Mouse (Mus musculus): ENCODE measurements around the gene Gm6803. TPM values are rescaled to one million over a fixed set of nuclear protein-coding genes. Genes with fewer than 3 reads are reported as not detected.
"Not testable (repeated sequence)": the region's sequence is repeated elsewhere in the genome, so short reads cannot be mapped to it uniquely, and the experiment has no call there.

The Gm6803 gene
- polyA plus RNA-seq (2016; fragmentation: Nextera tagmentation; extraction: Ambion mirVana), result not detected in 2 replicates

GRCm38 (mm10) chr12:88018671-88019070 is at the start of gene Gm6803:
Gene Gm6803 (minus strand): TSS chr12:88018771.
- not testable (repeated sequence) for H3K27me3 ChIP-seq; H3K4me2 ChIP-seq (replicated peaks); ATAC-seq (ENCODE audit: low FRiP score, low read depth); H3K4me3 ChIP-seq; H3K4me1 ChIP-seq; H3K9me3 ChIP-seq; H3K27ac ChIP-seq (replicated peaks); H3K9ac ChIP-seq (replicated peaks); H3K36me3 ChIP-seq
- 86% methylated on average over 2 of the region's 2 CpGs for WGBS

GRCm38 (mm10) chr12:88045226-88045625 is 26.7 kb upstream of the Gm6803 start:
- WGBS, result 35% methylated on average over 1 of the region's 1 CpGs
- not testable (repeated sequence) for H3K36me3 ChIP-seq; H3K9ac ChIP-seq (replicated peaks); H3K4me1 ChIP-seq; H3K4me2 ChIP-seq (replicated peaks); H3K9me3 ChIP-seq; ATAC-seq (ENCODE audit: low FRiP score, low read depth); H3K27me3 ChIP-seq; H3K4me3 ChIP-seq; H3K27ac ChIP-seq (replicated peaks)

GRCm38 (mm10) chr12:88039703-88040102 is 21.1 kb upstream of the Gm6803 start:
- not testable (repeated sequence) for H3K4me2 ChIP-seq (replicated peaks); H3K27ac ChIP-seq (replicated peaks); H3K4me3 ChIP-seq; ATAC-seq (ENCODE audit: low FRiP score, low read depth); H3K36me3 ChIP-seq; H3K4me1 ChIP-seq; H3K27me3 ChIP-seq; H3K9ac ChIP-seq (replicated peaks); H3K9me3 ChIP-seq
- WGBS, result 90% methylated on average over 1 of the region's 1 CpGs

- ATAC-seq (ENCODE audit: low FRiP score, low read depth); H3K4me3 ChIP-seq; H3K4me1 ChIP-seq; H3K27ac ChIP-seq (replicated peaks); H3K36me3 ChIP-seq; H3K4me2 ChIP-seq (replicated peaks); H3K9ac ChIP-seq (replicated peaks); H3K27me3 ChIP-seq: not testable (repeated sequence)
- H3K9me3 ChIP-seq, result peaks cover 12% of the 10 kb centered on the region; the same call in 1 of the 2 replicates
Measured at GRCm38 (mm10) chr12:88039062-88039461, 20.5 kb upstream of the Gm6803 start.

GRCm38 (mm10) chr12:88032250-88032649 is 13.7 kb upstream of the Gm6803 start:
- ATAC-seq (ENCODE audit: low FRiP score, low read depth); H3K9ac ChIP-seq (replicated peaks); H3K27ac ChIP-seq (replicated peaks); H3K4me1 ChIP-seq; H3K4me3 ChIP-seq; H3K4me2 ChIP-seq (replicated peaks); H3K36me3 ChIP-seq; H3K27me3 ChIP-seq: not testable (repeated sequence)
- 92% methylated on average over 5 of the region's 5 CpGs for WGBS
- H3K9me3 ChIP-seq, result peaks cover 18% of the 10 kb centered on the region; the same call in 1 of the 2 replicates

- H3K4me2 ChIP-seq (replicated peaks); H3K36me3 ChIP-seq; ATAC-seq (ENCODE audit: low FRiP score, low read depth); H3K4me3 ChIP-seq; H3K9me3 ChIP-seq; H3K27me3 ChIP-seq; H3K4me1 ChIP-seq; H3K27ac ChIP-seq (replicated peaks); H3K9ac ChIP-seq (replicated peaks): not testable (repeated sequence)
- 88% methylated on average over 1 of the region's 1 CpGs for WGBS
Measured at GRCm38 (mm10) chr12:88026704-88027103, 8.1 kb upstream of the Gm6803 start, which contains the start of gene Gm2056. Gene Gm2056 (plus strand): TSS chr12:88027004.

- WGBS, result 80% methylated on average over 1 of the region's 1 CpGs
Measured at GRCm38 (mm10) chr12:88011548-88011947, 7.0 kb downstream of the Gm6803 start, which contains the start of gene Gm2075. Gene Gm2075 (plus strand): TSS chr12:88011848.

GRCm38 (mm10) chr12:88004118-88004517 is 14.5 kb downstream of the Gm6803 start:
- not testable (repeated sequence) for ATAC-seq (ENCODE audit: low FRiP score, low read depth); H3K27ac ChIP-seq (replicated peaks); H3K4me3 ChIP-seq; H3K9me3 ChIP-seq; H3K27me3 ChIP-seq; H3K9ac ChIP-seq (replicated peaks); H3K4me2 ChIP-seq (replicated peaks); H3K36me3 ChIP-seq; H3K4me1 ChIP-seq
- WGBS, result 86% methylated on average over 3 of the region's 3 CpGs

More at GRCm38 (mm10) chr12:88011548-88011947, 7.0 kb downstream of the Gm6803 start, which contains the start of gene Gm2075:
- not testable (repeated sequence) for H3K4me3 ChIP-seq; ATAC-seq (ENCODE audit: low FRiP score, low read depth); H3K27ac ChIP-seq (replicated peaks); H3K36me3 ChIP-seq; H3K27me3 ChIP-seq; H3K9me3 ChIP-seq; H3K4me1 ChIP-seq; H3K9ac ChIP-seq (replicated peaks); H3K4me2 ChIP-seq (replicated peaks)

- H3K27ac ChIP-seq (replicated peaks); H3K27me3 ChIP-seq; H3K9ac ChIP-seq (replicated peaks); H3K4me3 ChIP-seq; H3K4me1 ChIP-seq; H3K4me2 ChIP-seq (replicated peaks); H3K9me3 ChIP-seq; ATAC-seq (ENCODE audit: low FRiP score, low read depth); H3K36me3 ChIP-seq: not testable (repeated sequence)
Measured at GRCm38 (mm10) chr12:87984000-87984399, 34.6 kb downstream of the Gm6803 start.

Other genes with a start within 250 kb of the Gm6803 start
- gene Gm21319, start 243.0 kb downstream of the Gm6803 start, polyA plus RNA-seq (2016; fragmentation: Nextera tagmentation; extraction: Ambion mirVana), result not detected in 2 replicates
- gene Gm21936, start 223.3 kb downstream of the Gm6803 start, polyA plus RNA-seq (2016; fragmentation: Nextera tagmentation; extraction: Ambion mirVana), result not detected in 2 replicates
- not detected in 2 replicates for gene BB287469, start 202.2 kb downstream of the Gm6803 start, polyA plus RNA-seq (2016; fragmentation: Nextera tagmentation; extraction: Ambion mirVana)
- gene Gm2001, start 176.4 kb downstream of the Gm6803 start, polyA plus RNA-seq (2016; fragmentation: Nextera tagmentation; extraction: Ambion mirVana), result not detected in 2 replicates
- not detected in 2 replicates for gene Gm2016, start 144.7 kb downstream of the Gm6803 start, polyA plus RNA-seq (2016; fragmentation: Nextera tagmentation; extraction: Ambion mirVana)
- gene Gm2022, start 123.4 kb downstream of the Gm6803 start, polyA plus RNA-seq (2016; fragmentation: Nextera tagmentation; extraction: Ambion mirVana), result not detected in 2 replicates
- not detected in 2 replicates for gene Gm2035, start 98.9 kb downstream of the Gm6803 start, polyA plus RNA-seq (2016; fragmentation: Nextera tagmentation; extraction: Ambion mirVana)
- not detected in 2 replicates for gene Gm2042, start 64.7 kb downstream of the Gm6803 start, polyA plus RNA-seq (2016; fragmentation: Nextera tagmentation; extraction: Ambion mirVana)
- not detected in 2 replicates for gene Gm2075, start 6.9 kb downstream of the Gm6803 start, polyA plus RNA-seq (2016; fragmentation: Nextera tagmentation; extraction: Ambion mirVana)
- gene Gm2056, start 8.2 kb upstream of the Gm6803 start, polyA plus RNA-seq (2016; fragmentation: Nextera tagmentation; extraction: Ambion mirVana), result not detected in 2 replicates
- gene Gm16368, start 64.9 kb upstream of the Gm6803 start, polyA plus RNA-seq (2016; fragmentation: Nextera tagmentation; extraction: Ambion mirVana), result not detected in 2 replicates
- gene Gm10436, start 163.3 kb upstream of the Gm6803 start, polyA plus RNA-seq (2016; fragmentation: Nextera tagmentation; extraction: Ambion mirVana), result not detected in 2 replicates
- gene Gm8332, start 231.3 kb upstream of the Gm6803 start, polyA plus RNA-seq (2016; fragmentation: Nextera tagmentation; extraction: Ambion mirVana), result not detected in 2 replicates

Data from midbrain, embryonic 12.5 days (tissue).